Mouse (Mus musculus) neural tube, postnatal 0 days (tissue): ENCODE measurements around the gene Scn4b. TPM values are rescaled to one million over a fixed set of nuclear protein-coding genes. Genes with fewer than 3 reads are reported as not detected.

ENCODE experiments used
- polyA plus RNA-seq: library from polyadenylated mRNA; unstranded; fragments of >200 nt; fragmentation: Nextera tagmentation; extraction: Ambion mirVana; gene quantifications from 2 replicates; pipeline ENCODE4 v1.2.1, GENCODE M21; 2015

Gene Scn4b
- polyA plus RNA-seq = 2.3 TPM in 2 replicates

DNA sequence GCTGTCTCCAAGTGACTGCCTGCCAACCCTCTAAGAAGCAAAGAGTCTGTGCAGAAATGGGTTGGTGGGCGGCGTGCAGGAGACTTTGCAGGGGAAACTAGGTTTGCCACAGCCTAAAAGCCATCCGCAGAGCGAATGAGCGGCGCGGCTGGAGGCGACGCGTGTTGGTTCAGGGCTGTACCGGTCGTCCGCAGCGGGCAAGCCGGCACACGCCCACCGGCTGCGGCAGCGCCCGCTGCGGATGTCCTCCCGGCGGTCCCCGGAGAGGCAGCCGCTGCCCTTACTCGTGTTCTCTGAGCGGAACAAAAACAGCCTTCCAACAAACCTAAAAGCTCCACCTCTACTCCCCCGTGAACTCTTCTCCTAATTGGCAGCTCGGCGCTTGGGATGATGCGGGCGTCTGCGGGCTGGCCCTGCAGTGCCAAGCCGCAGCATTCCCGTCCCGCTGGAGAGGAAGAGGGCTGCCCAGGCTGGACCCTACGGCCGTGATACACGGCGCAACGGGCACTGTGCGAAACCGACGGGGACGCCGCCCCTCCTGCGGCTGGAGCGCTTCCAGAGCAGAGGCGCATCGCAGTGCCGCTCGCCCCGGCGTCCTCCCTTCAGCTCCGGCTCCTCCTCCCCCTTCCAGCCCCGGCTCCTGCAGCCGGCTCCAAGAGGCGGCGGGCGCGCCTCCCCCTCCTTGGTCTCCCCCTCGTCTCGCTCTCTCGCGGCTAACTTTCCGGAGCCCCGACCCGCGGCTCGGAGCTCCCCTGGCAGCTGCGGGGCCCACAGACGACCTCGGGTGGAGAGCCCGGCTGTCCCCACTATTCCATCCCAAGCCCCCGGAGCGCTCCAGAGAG is at the start of gene Scn4b:
Gene Scn4b (plus strand): TSS at position 205 of the 842 bp plus-strand sequence.

DNA sequence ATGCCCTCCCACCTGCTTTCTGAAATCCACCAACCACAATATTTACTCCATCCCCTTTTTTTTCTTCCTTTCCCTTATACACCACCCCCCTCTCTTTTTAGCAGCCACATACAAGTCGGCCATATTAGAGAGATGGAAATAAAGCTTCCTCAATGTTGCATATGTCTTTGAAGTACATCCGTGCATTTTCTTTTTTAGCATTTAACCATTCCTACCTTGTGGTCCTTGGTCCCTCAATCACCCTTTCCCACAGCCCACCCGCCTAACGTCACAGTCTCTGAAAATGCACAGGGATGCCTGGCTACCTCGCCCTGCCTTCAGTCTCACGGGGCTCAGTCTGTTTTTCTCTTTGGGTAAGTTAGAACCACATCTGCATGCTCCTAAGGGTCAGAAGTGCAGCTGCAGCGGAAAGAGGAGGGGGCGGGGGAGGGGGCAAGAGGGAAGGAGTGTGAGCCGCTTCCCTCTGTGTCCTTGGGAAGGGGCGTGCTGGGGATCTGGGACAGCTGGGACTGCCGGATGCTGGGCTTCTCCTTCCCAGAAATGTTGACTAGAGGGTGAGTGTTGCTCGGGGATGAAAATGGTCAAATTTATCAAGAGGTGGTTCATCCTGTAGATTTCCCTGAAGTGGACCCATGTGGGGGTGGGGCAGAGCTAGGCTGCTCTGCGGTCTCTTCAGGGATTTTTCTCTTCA is 20.3 kb upstream of the Scn4b start, which contains the start of gene Scn2b:
Gene Scn2b (plus strand): TSS at position 42 of the 691 bp plus-strand sequence.

DNA sequence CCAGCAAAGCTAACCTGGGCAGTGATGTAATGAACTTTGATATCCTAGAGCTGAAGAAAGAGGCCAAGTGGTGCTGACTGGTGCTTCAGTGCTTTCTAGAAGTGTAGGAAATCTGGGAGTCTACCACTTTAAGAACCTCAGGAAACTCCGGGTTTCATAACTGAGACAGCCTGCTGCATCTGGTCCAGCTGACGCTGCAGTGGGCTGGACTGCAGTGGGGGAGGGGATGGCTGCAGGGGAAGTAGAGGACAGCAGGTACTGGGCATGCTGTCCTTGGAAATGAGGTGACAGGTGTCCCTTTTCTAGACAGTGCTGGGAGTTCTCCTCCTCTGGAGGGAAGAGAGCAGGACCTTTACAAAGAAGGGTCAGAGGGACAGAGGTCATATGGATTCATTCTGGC is 43.6 kb downstream of the Scn4b start, which contains the start of gene BC049352:
Gene BC049352 (plus strand): TSS at position 238 of the 400 bp plus-strand sequence.

Other genes with a start within 250 kb of the Scn4b start
- gene Atp5l, start 217.7 kb upstream of the Scn4b start, polyA plus RNA-seq = 999 and 1,059 TPM in 2 replicates
- 22.2 and 27.8 TPM in 2 replicates for gene Ube4a, start 172.8 kb upstream of the Scn4b start, polyA plus RNA-seq
- gene Cd3g, start 158.0 kb upstream of the Scn4b start, polyA plus RNA-seq = not detected in 2 replicates
- gene Cd3d, start 156.6 kb upstream of the Scn4b start, polyA plus RNA-seq = not detected in 2 replicates
- 0.21 TPM in 1 of 2 replicates, not detected in the other for gene Cd3e, start 128.8 kb upstream of the Scn4b start, polyA plus RNA-seq
- 1.9 and 4.5 TPM in 2 replicates for gene Mpzl2, start 98.6 kb upstream of the Scn4b start, polyA plus RNA-seq
- 1.2 and 1.3 TPM in 2 replicates for gene Mpzl3, start 83.2 kb upstream of the Scn4b start, polyA plus RNA-seq
- 0.34 and 0.39 TPM in 2 replicates for gene Jaml, start 59.2 kb upstream of the Scn4b start, polyA plus RNA-seq
- 13.2 and 14.0 TPM in 2 replicates for gene Scn2b, start 20.6 kb upstream of the Scn4b start, polyA plus RNA-seq
- not detected in 2 replicates for gene BC049352, start 43.6 kb downstream of the Scn4b start, polyA plus RNA-seq
- not detected in 2 replicates for gene Tmprss4, start 65.7 kb downstream of the Scn4b start, polyA plus RNA-seq
- 1.3 and 1.5 TPM in 2 replicates for gene Il10ra, start 130.8 kb downstream of the Scn4b start, polyA plus RNA-seq
- gene Tmprss13, start 180.7 kb downstream of the Scn4b start, polyA plus RNA-seq = not detected in 2 replicates
- gene Fxyd6, start 231.8 kb downstream of the Scn4b start, polyA plus RNA-seq = 662 and 723 TPM in 2 replicates